Mouse (Mus musculus) bone marrow, adult 2 months (tissue): Measurements from ENCODE around the gene Sorbs1. TPM values are rescaled to one million over a fixed set of nuclear protein-coding genes. Genes with fewer than 3 reads are reported as not detected.

ENCODE experiments used
- H3K27ac ChIP-seq: fragments of 200-500 bp; 2 replicates; pipeline ENCODE4 v1.5.1; 2012; ENCODE audit warnings: low read depth, mild to moderate bottlenecking, control low read depth, inconsistent platforms, low read length; ENCODE audit not compliant: control insufficient read depth, poor library complexity, insufficient read depth
- H3K4me1 ChIP-seq: fragments of 200-500 bp; 2 replicates; pipeline ENCODE4 v1.6.1; 2011; ENCODE audit warnings: low read length; ENCODE audit not compliant: control insufficient read depth, insufficient read depth
- H3K4me3 ChIP-seq: fragments of 200-500 bp; replicated peaks from 2 replicates; pipeline ENCODE3; 2011; ENCODE audit warnings: mild to moderate bottlenecking, low read depth, low read length, control low read depth; ENCODE audit not compliant: control insufficient read depth
- CTCF ChIP-seq: fragments of 200-500 bp; IDR thresholded peaks from 2 replicates; pipeline ENCODE4 v1.5.1; 2011; ENCODE audit warnings: low read length, control low read depth; ENCODE audit not compliant: control insufficient read depth, insufficient read depth
- POLR2A ChIP-seq: fragments of 200-500 bp; IDR thresholded peaks from 2 replicates; pipeline ENCODE4 v1.6.1; 2011; ENCODE audit warnings: low read depth, mild to moderate bottlenecking, control low read depth, low read length, borderline replicate concordance; ENCODE audit not compliant: control insufficient read depth
- WGBS: fragments of 180-500 bp; shearing (Covaris S2); methylation state at CpG from one replicate; pipeline ENCODE4 v1.1.7; 2018; 5-methylcytosine and 5-hydroxymethylcytosine counted together
- polyA plus RNA-seq: library from polyadenylated mRNA; stranded (reverse); fragments of >200 nt; gene quantifications from 2 replicates; pipeline ENCODE4 v1.2.4, GENCODE M21; 2011; ENCODE audit warnings: low replicate concordance; ENCODE audit not compliant: missing spikeins, insufficient read depth, insufficient read length

The Sorbs1 gene
- polyA plus RNA-seq, 1 experiment, result 26.1 TPM

DNA sequence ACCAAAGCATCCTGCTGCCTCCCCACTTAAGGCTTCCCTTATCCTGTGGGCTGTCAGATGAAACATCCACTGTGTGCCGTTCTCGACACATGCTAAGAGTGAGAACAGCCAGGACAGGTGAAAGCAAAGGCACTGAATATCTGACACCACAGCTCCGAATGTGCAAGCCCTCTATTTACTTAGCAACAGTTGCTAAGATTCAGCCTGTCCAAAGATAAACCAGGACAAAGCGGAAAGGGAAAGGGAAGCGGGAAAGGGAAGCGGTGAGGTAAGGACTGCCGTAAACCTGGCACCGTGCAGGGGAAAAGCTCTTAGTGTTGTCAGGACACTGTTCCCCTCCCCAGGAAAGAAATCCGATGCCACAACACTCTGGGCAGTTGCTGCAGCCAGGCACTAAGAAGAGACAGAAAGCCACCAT is 75.9 kb downstream of the Sorbs1 start:
- Histone ChIP-seq H3K27ac (no peak overlapping the region), H3K4me1 (no peaks in the 10 kb centered on the region), H3K4me3 (no peak overlapping the region)
- WGBS, result 86% methylated on average over 9 of the region's 9 CpGs
- no peak for TF ChIP-seq POLR2A
- no peak for TF ChIP-seq CTCF

DNA sequence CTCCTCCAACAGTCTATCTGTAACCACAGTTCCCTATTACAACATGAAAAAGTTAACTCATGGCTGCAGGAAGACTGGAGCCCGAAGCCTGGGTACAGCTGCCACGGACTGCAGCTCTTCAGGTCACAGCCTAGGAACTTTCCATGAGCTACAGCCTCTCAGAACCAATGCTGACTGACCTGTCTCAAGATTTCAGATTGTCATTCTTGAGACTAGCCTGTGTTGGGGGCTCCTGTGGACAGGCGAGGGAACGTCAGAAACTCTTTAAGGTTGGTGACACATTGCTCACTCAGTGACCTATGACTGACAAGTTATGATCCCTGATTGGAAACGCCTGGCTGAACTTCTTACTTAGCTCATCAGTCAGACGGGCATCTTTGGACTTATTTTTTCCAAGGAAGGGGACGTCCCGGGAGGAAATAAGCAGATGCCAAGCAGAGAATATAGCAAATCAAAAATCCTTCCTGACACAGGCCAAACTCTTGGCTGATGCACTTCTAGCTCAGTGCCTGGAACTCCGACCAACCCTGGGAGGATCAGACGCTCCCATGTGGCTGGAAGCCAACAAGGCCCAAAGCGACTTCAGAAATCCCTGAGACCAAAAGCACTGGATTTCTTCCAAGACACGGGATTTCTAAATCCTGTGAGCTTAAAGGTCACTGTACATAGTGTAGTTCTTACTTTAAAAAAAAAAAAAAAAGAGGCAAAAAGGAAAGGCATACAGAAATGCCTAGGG is 76.9 kb downstream of the Sorbs1 start:
- H3K27ac ChIP-seq, result no peak overlapping the region
- no peaks in the 10 kb centered on the region for H3K4me1 ChIP-seq
- TF ChIP-seq CTCF, result no peak
- TF ChIP-seq POLR2A, result no peak
- no peak overlapping the region for H3K4me3 ChIP-seq
- 79% methylated on average over 12 of the region's 12 CpGs for WGBS

DNA sequence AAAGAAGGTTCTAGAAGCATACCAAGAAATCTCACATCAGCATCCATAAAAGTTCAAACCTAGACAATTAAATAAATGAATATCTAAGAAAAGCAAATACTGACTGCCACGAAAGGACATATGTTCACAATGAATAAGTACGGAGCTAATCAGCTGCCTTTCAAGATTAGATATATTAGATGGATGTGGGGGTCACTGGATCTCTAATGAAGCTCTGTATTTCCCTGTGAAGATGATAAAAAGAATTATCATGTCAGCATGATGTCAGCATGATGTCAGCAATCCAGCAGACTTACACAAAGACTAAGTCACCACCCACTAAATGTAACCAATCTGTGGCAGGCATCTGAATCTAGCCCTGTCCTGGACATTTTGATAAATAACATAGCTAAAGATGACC is 77.8 kb downstream of the Sorbs1 start:
- WGBS, result 88% methylated on average over 2 of the region's 2 CpGs
- no peaks in the 10 kb centered on the region for H3K4me1 ChIP-seq
- H3K27ac ChIP-seq, result no peak overlapping the region
- no peak overlapping the region for H3K4me3 ChIP-seq
- no peak for TF ChIP-seq POLR2A
- no peak for TF ChIP-seq CTCF

DNA sequence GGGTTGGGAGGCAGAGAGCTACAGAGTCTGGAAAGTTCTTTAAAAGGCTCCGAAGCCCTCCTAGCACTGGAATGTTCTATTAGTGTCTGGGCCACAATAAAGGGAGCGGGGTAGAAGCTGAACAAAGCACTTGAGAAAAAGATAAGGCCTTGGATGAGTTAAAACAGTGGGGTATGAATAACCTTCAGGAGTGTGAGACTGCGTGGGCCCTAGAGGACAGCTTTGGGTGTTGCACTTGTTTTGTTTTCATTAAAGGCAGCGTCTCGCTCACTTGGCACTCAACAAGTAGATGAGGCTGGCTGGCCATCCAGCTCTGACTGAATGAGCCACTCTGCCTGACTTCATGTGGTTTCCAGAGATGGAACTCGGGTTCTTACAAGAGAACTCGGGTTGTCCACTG is 78.5 kb downstream of the Sorbs1 start:
- no peaks in the 10 kb centered on the region for H3K4me1 ChIP-seq
- 86% methylated on average over 7 of the region's 7 CpGs for WGBS
- H3K4me3 ChIP-seq, result no peak overlapping the region
- TF ChIP-seq CTCF, result no peak
- TF ChIP-seq POLR2A, result no peak
- no peak overlapping the region for H3K27ac ChIP-seq

DNA sequence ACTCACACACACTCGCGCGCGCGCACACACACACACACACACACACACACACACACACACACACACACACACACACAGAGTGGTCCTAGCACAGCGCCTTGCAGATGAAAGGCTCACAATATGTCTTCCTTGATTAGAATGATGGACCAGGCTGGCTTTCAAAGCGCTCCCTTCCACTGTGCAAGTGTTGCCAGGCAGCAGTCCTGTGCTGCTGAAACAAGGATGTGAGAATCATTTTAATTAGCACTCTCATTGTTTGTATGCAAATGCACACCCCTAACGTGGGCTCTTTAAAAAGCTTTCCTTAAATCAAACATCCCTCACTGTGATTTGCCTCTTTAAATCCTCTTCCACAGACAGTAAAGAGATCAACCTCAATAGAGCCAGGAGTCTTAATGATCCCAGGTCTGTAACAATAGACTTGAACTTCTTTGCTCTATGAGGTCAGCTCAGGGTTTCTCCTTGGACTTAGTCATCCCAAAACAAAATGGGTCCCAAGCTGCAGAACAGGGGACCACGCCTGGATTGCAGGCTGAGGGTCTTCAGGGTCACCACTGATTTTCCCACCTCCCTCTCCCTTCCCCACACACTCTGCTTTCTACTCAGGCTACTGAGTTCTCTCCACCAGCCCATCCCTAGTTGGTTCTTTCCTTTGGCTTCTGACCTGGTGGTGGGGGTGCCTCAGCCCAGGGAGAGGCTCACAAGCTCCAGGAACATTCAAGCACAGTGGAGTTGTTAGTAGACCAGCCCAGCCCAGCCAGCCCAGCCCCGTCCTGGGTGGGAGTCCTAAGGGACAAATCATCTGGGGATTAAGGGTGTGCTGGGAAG is 79.3 kb downstream of the Sorbs1 start:
- H3K4me3 ChIP-seq, result no peak overlapping the region
- no peaks in the 10 kb centered on the region for H3K4me1 ChIP-seq
- WGBS, result 89% methylated on average over 10 of the region's 10 CpGs
- no peak overlapping the region for H3K27ac ChIP-seq
- TF ChIP-seq CTCF (no peak), POLR2A (no peak)

DNA sequence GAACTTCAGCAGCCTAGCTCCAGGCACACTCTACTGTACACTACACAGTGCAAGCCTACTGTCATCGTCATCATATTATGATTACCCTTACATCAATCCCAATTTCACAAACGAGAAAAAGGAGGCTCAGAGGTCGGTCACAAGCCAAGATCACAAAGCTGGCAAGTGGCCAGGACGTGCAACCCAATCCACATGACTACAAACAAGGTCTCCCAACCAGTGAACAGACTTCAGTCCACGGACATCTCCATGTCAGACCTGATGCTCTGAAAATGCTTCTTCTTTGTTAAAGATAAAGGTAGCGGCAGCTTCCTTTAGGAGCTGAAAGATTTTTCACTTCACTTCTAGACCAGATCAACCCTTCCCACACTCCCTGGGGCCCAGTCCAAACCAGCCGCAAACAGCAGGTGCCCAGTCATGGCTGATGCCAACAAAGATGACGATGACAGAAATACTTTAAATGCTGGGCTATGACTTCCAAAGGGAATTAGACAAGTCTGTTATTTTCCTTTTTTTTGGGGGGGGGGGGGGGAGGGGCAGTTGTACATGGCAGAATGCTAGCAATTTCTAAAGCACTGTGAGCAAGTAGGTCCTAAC is 80.2 kb downstream of the Sorbs1 start:
- TF ChIP-seq CTCF (no peak), POLR2A (no peak)
- H3K4me3 ChIP-seq, result no peak overlapping the region
- WGBS, result 78% methylated on average over 8 of the region's 8 CpGs
- H3K4me1 ChIP-seq, result no peaks in the 10 kb centered on the region
- no peak overlapping the region for H3K27ac ChIP-seq

DNA sequence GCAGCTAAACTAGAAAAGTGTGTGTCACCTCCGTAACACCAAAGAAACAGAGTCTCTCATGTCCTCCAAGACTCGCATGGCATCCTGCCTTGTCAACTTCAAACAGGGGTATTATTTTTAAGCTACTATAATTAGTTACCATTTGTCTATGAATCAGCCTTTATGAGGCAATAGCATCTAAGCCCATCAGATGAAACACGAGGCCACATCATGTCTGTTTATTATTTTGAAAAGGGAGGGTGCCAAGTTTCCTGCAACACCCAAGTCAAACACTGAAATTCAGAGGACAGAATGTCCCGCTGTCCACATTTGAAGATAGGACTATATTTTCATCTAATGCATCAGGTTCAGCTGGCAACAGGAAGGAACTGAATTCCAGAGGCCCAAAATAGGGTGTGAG is 81.6 kb downstream of the Sorbs1 start:
- no peak for TF ChIP-seq POLR2A
- no peak for TF ChIP-seq CTCF
- Histone ChIP-seq H3K27ac (no peak overlapping the region), H3K4me1 (no peaks in the 10 kb centered on the region), H3K4me3 (no peak overlapping the region)
- WGBS, result 76% methylated on average over 4 of the region's 4 CpGs

DNA sequence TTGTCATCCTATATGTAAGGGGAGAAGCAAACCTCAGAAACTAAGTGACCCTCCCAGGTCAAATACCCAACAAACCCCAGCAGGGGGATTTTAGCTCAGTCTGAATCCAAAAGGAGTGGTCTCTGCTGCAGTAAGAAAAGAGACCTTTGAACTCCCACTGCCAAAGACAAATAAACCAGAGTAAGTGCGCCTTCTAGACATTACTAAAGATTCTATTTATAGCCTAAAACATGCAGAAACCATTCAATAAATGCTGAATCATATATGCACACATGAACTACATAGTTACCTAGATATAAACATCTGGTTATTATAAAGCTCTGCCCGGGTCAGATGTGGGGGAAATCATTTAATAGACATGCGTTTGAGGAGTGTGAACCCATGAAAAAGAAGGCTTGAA is 84.0 kb downstream of the Sorbs1 start:
- no peaks in the 10 kb centered on the region for H3K4me1 ChIP-seq
- TF ChIP-seq CTCF, result no peak
- TF ChIP-seq POLR2A, result no peak
- H3K4me3 ChIP-seq, result no peak overlapping the region
- 78% methylated on average over 3 of the region's 3 CpGs for WGBS
- H3K27ac ChIP-seq, result no peak overlapping the region
